Mouse (Mus musculus): ENCODE results near the gene Magi1. TPM values are rescaled to one million over a fixed set of nuclear protein-coding genes. Genes with fewer than 3 reads are reported as not detected.
A peak's percentile ranks its signal among the peaks of the same experiment; 100 is the strongest.
"Not testable (repeated sequence)": the region's sequence is repeated elsewhere in the genome, so short reads cannot be mapped to it uniquely, and the experiment has no call there.

Magi1 gene
- total and polyA plus RNA-seq, 2 experiments from 2014 or later, result 23.0 to 36.9 TPM

- Histone ChIP-seq H3K4me2 (ENCODE audit: low read depth, low read length) (no peak overlapping the region), H3K36me3 (ENCODE audit: insufficient read depth, low read length) (no peaks in the 10 kb centered on the region), H3K4me1 (ENCODE audit: insufficient read depth, low read length) (no peaks in the 10 kb centered on the region), H3K9ac (replicated peaks; ENCODE audit: low read length) (no peak overlapping the region), H3K27me3 (ENCODE audit: insufficient read depth, low read length) (no peaks in the 10 kb centered on the region), H3K27ac (no peak overlapping the region), H3K9me3 (ENCODE audit: low read length) (no peaks in the 10 kb centered on the region), H3K4me3 (ENCODE audit: low read length) (no peak overlapping the region)
- DNase-seq (ENCODE audit: low spot score) (no peak), ATAC-seq (no peak)
- TF ChIP-seq CTCF (IDR thresholded peaks at IDR 0.05; ENCODE audit: low read depth), result no peak
- 95% methylated on average over 12 of the region's 12 CpGs for WGBS
Measured at GRCm38 (mm10) chr6:93665056-93665805, 618.5 kb downstream of the Magi1 start.

GRCm38 (mm10) chr6:93661139-93661538, 622.6 kb downstream of the Magi1 start:
- Histone ChIP-seq H3K27me3 (ENCODE audit: insufficient read depth, low read length) (no peaks in the 10 kb centered on the region), H3K4me1 (ENCODE audit: insufficient read depth, low read length) (no peaks in the 10 kb centered on the region), H3K9ac (replicated peaks; ENCODE audit: low read length) (no peak overlapping the region), H3K27ac (no peak overlapping the region), H3K4me2 (ENCODE audit: low read depth, low read length) (no peak overlapping the region), H3K4me3 (ENCODE audit: low read length) (no peak overlapping the region), H3K36me3 (ENCODE audit: insufficient read depth, low read length) (no peaks in the 10 kb centered on the region), H3K9me3 (ENCODE audit: low read length) (no peaks in the 10 kb centered on the region)
- 73% methylated on average over 1 of the region's 1 CpGs for WGBS
- no peak for ATAC-seq
- TF ChIP-seq CTCF (IDR thresholded peaks at IDR 0.05; ENCODE audit: low read depth), result no peak
- DNase-seq (ENCODE audit: low spot score), result no peak

GRCm38 (mm10) chr6:93659534-93659933, 624.2 kb downstream of the Magi1 start:
- H3K36me3 ChIP-seq (ENCODE audit: insufficient read depth, low read length), result no peaks in the 10 kb centered on the region
- ATAC-seq, result no peak
- no peaks in the 10 kb centered on the region for H3K9me3 ChIP-seq (ENCODE audit: low read length)
- no peaks in the 10 kb centered on the region for H3K27me3 ChIP-seq (ENCODE audit: insufficient read depth, low read length)
- H3K4me3 ChIP-seq (ENCODE audit: low read length), result no peak overlapping the region
- no peak overlapping the region for H3K9ac ChIP-seq (replicated peaks; ENCODE audit: low read length)
- no peak for TF ChIP-seq CTCF (IDR thresholded peaks at IDR 0.05; ENCODE audit: low read depth)
- 42% methylated on average over 8 of the region's 8 CpGs for WGBS
- no peak overlapping the region for H3K4me2 ChIP-seq (ENCODE audit: low read depth, low read length)
- no peak overlapping the region for H3K27ac ChIP-seq
- H3K4me1 ChIP-seq (ENCODE audit: insufficient read depth, low read length), result no peaks in the 10 kb centered on the region
- peak; percentile 20 for DNase-seq (ENCODE audit: low spot score)

GRCm38 (mm10) chr6:93657187-93657974, 626.3 kb downstream of the Magi1 start:
- Histone ChIP-seq H3K4me1 (ENCODE audit: insufficient read depth, low read length) (no peaks in the 10 kb centered on the region), H3K4me3 (ENCODE audit: low read length) (no peak overlapping the region), H3K9ac (replicated peaks; ENCODE audit: low read length) (no peak overlapping the region), H3K9me3 (ENCODE audit: low read length) (no peaks in the 10 kb centered on the region), H3K27me3 (ENCODE audit: insufficient read depth, low read length) (no peaks in the 10 kb centered on the region), H3K27ac (no peak overlapping the region), H3K36me3 (ENCODE audit: insufficient read depth, low read length) (no peaks in the 10 kb centered on the region), H3K4me2 (ENCODE audit: low read depth, low read length) (no peak overlapping the region)
- ATAC-seq, result no peak
- WGBS, result 36% methylated on average over 13 of the region's 13 CpGs
- TF ChIP-seq CTCF (IDR thresholded peaks at IDR 0.05; ENCODE audit: low read depth), result peak; percentile 78
- peak; percentile 65 for DNase-seq (ENCODE audit: low spot score)

GRCm38 (mm10) chr6:93648581-93649230, 635.0 kb downstream of the Magi1 start:
- Histone ChIP-seq H3K9me3 (ENCODE audit: low read length) (no peaks in the 10 kb centered on the region), H3K36me3 (ENCODE audit: insufficient read depth, low read length) (no peaks in the 10 kb centered on the region), H3K9ac (replicated peaks; ENCODE audit: low read length) (no peak overlapping the region), H3K4me1 (ENCODE audit: insufficient read depth, low read length) (no peaks in the 10 kb centered on the region), H3K4me3 (ENCODE audit: low read length) (no peak overlapping the region), H3K4me2 (ENCODE audit: low read depth, low read length) (no peak overlapping the region), H3K27ac (no peak overlapping the region), H3K27me3 (ENCODE audit: insufficient read depth, low read length) (no peaks in the 10 kb centered on the region)
- no peak for DNase-seq (ENCODE audit: low spot score)
- 79% methylated on average over 8 of the region's 8 CpGs for WGBS
- TF ChIP-seq CTCF (IDR thresholded peaks at IDR 0.05; ENCODE audit: low read depth), result no peak
- no peak for ATAC-seq

- not testable (repeated sequence) for H3K36me3 ChIP-seq (ENCODE audit: insufficient read depth, low read length); H3K4me2 ChIP-seq (ENCODE audit: low read depth, low read length); H3K9ac ChIP-seq (replicated peaks; ENCODE audit: low read length); H3K4me3 ChIP-seq (ENCODE audit: low read length); DNase-seq (ENCODE audit: low spot score); ATAC-seq; H3K4me1 ChIP-seq (ENCODE audit: insufficient read depth, low read length); H3K27ac ChIP-seq; H3K27me3 ChIP-seq (ENCODE audit: insufficient read depth, low read length); H3K9me3 ChIP-seq (ENCODE audit: low read length)
- WGBS, result 67% methylated on average over 5 of the region's 5 CpGs
Measured at GRCm38 (mm10) chr6:93629735-93630291, 653.9 kb downstream of the Magi1 start.

Measured in hindbrain, postnatal 0 days (tissue).